Mouse (Mus musculus) intestine, embryonic 15.5 days (tissue): ENCODE data around the gene B4galnt1. TPM values are rescaled to one million over a fixed set of nuclear protein-coding genes. Genes with fewer than 3 reads are reported as not detected.

ENCODE experiments used
- ATAC-seq: fragments of 200-750 bp; cut with Nextera tagmentation; 2 replicates; pipeline ENCODE4 v1.8.0; 2017; ENCODE audit warnings: moderate TSS enrichment, moderate library complexity
- H3K27ac ChIP-seq: fragments of 300-500 bp; sonication (generic); 2 replicates; pipeline ENCODE4 v1.5.1; 2015; ENCODE audit warnings: mild to moderate bottlenecking, inconsistent platforms
- H3K27me3 ChIP-seq: fragments of 300-500 bp; sonication (generic); replicated peaks from 2 replicates; pipeline ENCODE4 v1.6.1; 2015; ENCODE audit warnings: inconsistent platforms
- H3K36me3 ChIP-seq: fragments of 300-500 bp; sonication (generic); 2 replicates; pipeline ENCODE4 v1.6.1; 2015; ENCODE audit warnings: inconsistent platforms
- H3K4me1 ChIP-seq: fragments of 300-500 bp; sonication (generic); replicated peaks from 2 replicates; pipeline ENCODE4 v1.6.1; 2015; ENCODE audit warnings: inconsistent platforms
- H3K4me2 ChIP-seq: fragments of 300-500 bp; sonication (generic); replicated peaks from 2 replicates; pipeline ENCODE4 v1.6.1; 2015; ENCODE audit warnings: mild to moderate bottlenecking, inconsistent platforms
- H3K4me3 ChIP-seq: fragments of 300-500 bp; sonication (generic); replicated peaks from 2 replicates; pipeline ENCODE4 v1.5.1; 2015; ENCODE audit warnings: inconsistent platforms
- H3K9ac ChIP-seq: fragments of 300-500 bp; sonication (generic); 2 replicates; pipeline ENCODE4 v1.6.1; 2015; ENCODE audit warnings: inconsistent platforms
- H3K9me3 ChIP-seq: fragments of 300-500 bp; sonication (generic); 2 replicates; pipeline ENCODE4 v1.6.1; 2016; ENCODE audit warnings: inconsistent platforms
- WGBS: fragments of 180-500 bp; shearing (Covaris S2); methylation state at CpG from one replicate; pipeline ENCODE4 v1.1.7; 2015; 5-methylcytosine and 5-hydroxymethylcytosine counted together
- polyA plus RNA-seq: library from polyadenylated mRNA; unstranded; fragments of >200 nt; fragmentation: Nextera tagmentation; extraction: Ambion mirVana; gene quantifications from 2 replicates; pipeline ENCODE4 v1.2.1, GENCODE M21; 2015

The B4galnt1 gene
- polyA plus RNA-seq, 1 experiment from 2014 or later = 52.5 TPM

GRCm38 (mm10) chr10:127176228-127176627 is 11.2 kb downstream of the B4galnt1 start:
- H3K27ac ChIP-seq = no peak overlapping the region
- H3K36me3 ChIP-seq = no peaks in the 10 kb centered on the region; the same call in 1 of the 2 replicates
- ATAC-seq = no peak
- peaks cover 19% of the 10 kb centered on the region for H3K4me1 ChIP-seq
- no peak overlapping the region for H3K4me3 ChIP-seq
- WGBS = 50% methylated on average over 3 of the region's 3 CpGs
- H3K27me3 ChIP-seq = peaks cover 40% of the 10 kb centered on the region
- no peak overlapping the region for H3K4me2 ChIP-seq
- no peak overlapping the region for H3K9ac ChIP-seq
- no peaks in the 10 kb centered on the region for H3K9me3 ChIP-seq

DNA sequence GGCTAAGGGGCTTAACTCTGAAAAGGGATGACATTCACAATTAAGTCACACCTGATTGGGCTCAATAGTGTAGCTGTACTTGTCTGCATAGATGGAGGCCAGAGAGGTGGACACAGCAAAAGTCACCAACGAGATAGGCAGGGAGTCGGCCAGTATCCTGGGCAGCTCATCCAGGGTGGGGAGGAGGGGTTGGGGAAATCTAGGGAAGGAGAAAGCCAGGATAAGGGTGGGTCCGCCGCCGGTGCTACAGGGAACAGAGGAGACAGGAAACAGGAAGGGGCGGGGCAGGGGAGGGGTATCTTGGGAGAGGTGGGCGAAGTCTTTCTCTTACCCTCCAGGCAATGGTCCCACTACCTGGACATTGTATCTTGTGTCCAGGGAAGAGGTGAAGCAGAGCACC is 11.7 kb downstream of the B4galnt1 start:
- no peak for ATAC-seq
- H3K36me3 ChIP-seq = no peaks in the 10 kb centered on the region; the same call in 1 of the 2 replicates
- H3K27me3 ChIP-seq = peaks cover 42% of the 10 kb centered on the region
- no peak overlapping the region for H3K9ac ChIP-seq
- no peak overlapping the region; the same call in 1 of the 2 replicates for H3K4me2 ChIP-seq
- 7% methylated on average over 7 of the region's 7 CpGs for WGBS
- no peaks in the 10 kb centered on the region for H3K9me3 ChIP-seq
- H3K4me3 ChIP-seq = no peak overlapping the region
- peaks cover 19% of the 10 kb centered on the region for H3K4me1 ChIP-seq
- H3K27ac ChIP-seq = no peak overlapping the region

- Histone ChIP-seq H3K27me3 (peaks cover 42% of the 10 kb centered on the region), H3K9ac (no peak overlapping the region), H3K4me3 (0 out of 2 replicates have a peak overlapping the region, but pooled peaks have one; percentile 28), H3K9me3 (no peaks in the 10 kb centered on the region), H3K4me1 (peaks cover 19% of the 10 kb centered on the region), H3K36me3 (no peaks in the 10 kb centered on the region), H3K27ac (no peak overlapping the region), H3K4me2 (peak overlapping the region; percentile 73)
- no peak for ATAC-seq
- WGBS = 21% methylated on average over 9 of the region's 9 CpGs
Observed at GRCm38 (mm10) chr10:127177235-127177634, 12.2 kb downstream of the B4galnt1 start.

GRCm38 (mm10) chr10:127177719-127178118 is 12.7 kb downstream of the B4galnt1 start:
- 2% methylated on average over 23 of the region's 23 CpGs for WGBS
- H3K4me2 ChIP-seq = peak overlapping the region; percentile 73
- peaks cover 19% of the 10 kb centered on the region for H3K4me1 ChIP-seq
- ATAC-seq = peak; percentile 52
- peaks cover 42% of the 10 kb centered on the region for H3K27me3 ChIP-seq
- H3K27ac ChIP-seq = no peak overlapping the region
- H3K9ac ChIP-seq = no peak overlapping the region
- no peaks in the 10 kb centered on the region for H3K9me3 ChIP-seq
- peak overlapping the region; percentile 28 for H3K4me3 ChIP-seq
- H3K36me3 ChIP-seq = no peaks in the 10 kb centered on the region

- 5% methylated on average over 41 of the region's 41 CpGs for WGBS
- Histone ChIP-seq H3K4me3 (peak overlapping the region; percentile 28; the same call in 1 of the 2 replicates), H3K9ac (no peak overlapping the region), H3K36me3 (no peaks in the 10 kb centered on the region), H3K27ac (no peak overlapping the region), H3K4me2 (peak overlapping the region; percentile 73), H3K4me1 (peaks cover 24% of the 10 kb centered on the region), H3K9me3 (no peaks in the 10 kb centered on the region), H3K27me3 (peaks cover 42% of the 10 kb centered on the region)
- ATAC-seq = no peak
Observed at GRCm38 (mm10) chr10:127178286-127179027, 13.4 kb downstream of the B4galnt1 start.

DNA sequence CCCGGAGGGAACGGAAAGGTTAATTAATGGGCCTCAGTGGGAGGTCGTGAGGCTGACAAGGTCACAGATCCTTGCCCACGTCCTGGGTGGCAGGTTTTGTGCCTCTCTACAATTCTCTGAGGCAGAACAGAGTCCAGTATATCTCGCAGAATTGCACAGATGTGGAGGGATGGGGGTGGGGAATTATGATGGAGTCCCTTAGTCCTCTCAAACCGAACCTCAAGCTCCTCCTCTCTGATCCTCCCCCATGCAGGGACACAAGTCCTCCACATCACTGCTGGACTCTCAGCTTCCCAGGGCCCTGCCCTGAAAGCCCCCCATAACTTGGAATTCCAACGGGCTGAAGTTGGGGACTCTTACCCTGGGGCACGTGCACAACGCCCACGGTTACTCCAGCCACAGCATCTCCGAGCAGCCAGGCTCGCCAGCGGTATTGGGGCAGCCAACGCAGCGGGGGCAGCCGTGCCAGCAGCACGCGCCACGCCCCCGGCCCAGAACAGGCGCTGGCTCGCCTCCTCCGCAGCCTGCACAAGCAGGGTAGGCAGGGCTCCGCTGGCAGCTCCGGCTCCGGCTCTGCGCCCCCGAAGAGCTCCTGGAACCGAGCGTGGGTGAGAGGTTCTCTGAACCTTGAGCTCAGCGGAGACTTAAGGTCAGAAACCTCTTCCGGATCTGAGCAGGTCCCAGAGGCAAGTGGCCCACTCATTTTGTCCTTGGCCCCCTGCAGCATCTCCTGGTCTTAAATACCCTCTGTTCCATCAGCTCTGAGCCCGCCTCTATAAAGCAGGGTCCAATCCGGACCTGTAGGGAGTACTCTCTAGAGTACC is 15.1 kb downstream of the B4galnt1 start, which contains the start of gene Slc26a10:
Slc26a10 (minus strand) TSS at position 775 of the 824 bp plus-strand sequence.
- Histone ChIP-seq H3K36me3 (no peaks in the 10 kb centered on the region), H3K9me3 (no peaks in the 10 kb centered on the region), H3K27ac (no peak within 1 kb of the TSS), H3K9ac (no peak within 1 kb of the TSS), H3K4me3 (peak within 1 kb of the TSS; percentile 19; the same call in 1 of the 2 replicates), H3K27me3 (peaks cover 42% of the 10 kb centered on the region), H3K4me2 (peak within 1 kb of the TSS; percentile 49), H3K4me1 (peaks cover 31% of the 10 kb centered on the region)
- ATAC-seq = peak; percentile 28; the same call in 1 of the 2 replicates
- 5% methylated on average over 34 of the region's 34 CpGs for WGBS

DNA sequence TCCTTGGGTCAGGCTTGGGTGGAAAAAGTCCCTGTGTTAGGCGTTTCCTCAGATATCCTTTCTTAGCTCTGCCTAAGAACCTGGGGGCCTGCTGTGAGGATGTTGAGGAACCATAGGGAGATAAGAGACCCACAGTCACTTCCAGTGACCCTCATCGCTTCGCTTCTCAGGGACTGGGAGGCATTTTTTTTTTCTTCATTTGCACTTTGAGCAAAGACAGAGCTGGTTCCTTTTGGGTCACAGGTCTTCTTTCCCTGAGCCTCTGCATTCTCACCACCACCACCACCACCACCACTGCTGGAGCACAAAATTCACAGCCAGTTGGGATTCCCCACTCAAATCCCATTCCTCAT is 15.6 kb downstream of the B4galnt1 start:
- H3K9ac ChIP-seq = no peak overlapping the region
- WGBS = 27% methylated on average over 3 of the region's 3 CpGs
- no peaks in the 10 kb centered on the region for H3K36me3 ChIP-seq
- no peaks in the 10 kb centered on the region for H3K9me3 ChIP-seq
- no peak overlapping the region for H3K4me2 ChIP-seq
- H3K4me1 ChIP-seq = peaks cover 31% of the 10 kb centered on the region
- no peak overlapping the region for H3K27ac ChIP-seq
- ATAC-seq = no peak
- H3K27me3 ChIP-seq = peaks cover 42% of the 10 kb centered on the region
- H3K4me3 ChIP-seq = no peak overlapping the region

DNA sequence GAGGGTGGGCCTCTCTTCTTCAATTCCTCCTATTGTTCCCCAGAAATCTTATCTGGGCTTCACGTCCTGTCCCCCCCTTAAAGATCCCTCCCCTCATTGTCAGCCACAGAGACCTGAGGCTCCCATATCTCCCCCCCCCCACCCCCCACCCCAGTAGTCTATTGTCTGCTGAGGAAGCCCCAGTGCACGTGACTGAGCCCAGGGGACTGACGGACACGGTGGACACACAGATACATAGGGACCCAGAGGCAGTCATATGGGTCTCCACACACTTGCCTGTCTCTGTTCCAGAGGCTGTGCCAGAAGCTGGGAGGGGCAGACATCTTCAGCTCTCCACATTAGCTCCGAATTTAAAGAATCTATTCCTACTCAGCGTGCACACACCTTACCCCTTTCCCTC is 16.5 kb downstream of the B4galnt1 start:
- Histone ChIP-seq H3K36me3 (no peaks in the 10 kb centered on the region; the same call in 1 of the 2 replicates), H3K4me1 (peaks cover 31% of the 10 kb centered on the region), H3K27ac (no peak overlapping the region), H3K9me3 (no peaks in the 10 kb centered on the region), H3K27me3 (peaks cover 42% of the 10 kb centered on the region), H3K9ac (no peak overlapping the region), H3K4me2 (no peak overlapping the region), H3K4me3 (no peak overlapping the region)
- WGBS = 69% methylated on average over 6 of the region's 6 CpGs
- ATAC-seq = no peak

- Histone ChIP-seq H3K9ac (no peak overlapping the region), H3K4me1 (peaks cover 30% of the 10 kb centered on the region), H3K4me3 (no peak overlapping the region), H3K27me3 (peaks cover 37% of the 10 kb centered on the region), H3K9me3 (no peaks in the 10 kb centered on the region), H3K36me3 (no peaks in the 10 kb centered on the region; the same call in 1 of the 2 replicates), H3K4me2 (no peak overlapping the region), H3K27ac (no peak overlapping the region)
- WGBS = 89% methylated on average over 4 of the region's 4 CpGs
- ATAC-seq = no peak
Observed at GRCm38 (mm10) chr10:127182624-127183023, 17.6 kb downstream of the B4galnt1 start.

DNA sequence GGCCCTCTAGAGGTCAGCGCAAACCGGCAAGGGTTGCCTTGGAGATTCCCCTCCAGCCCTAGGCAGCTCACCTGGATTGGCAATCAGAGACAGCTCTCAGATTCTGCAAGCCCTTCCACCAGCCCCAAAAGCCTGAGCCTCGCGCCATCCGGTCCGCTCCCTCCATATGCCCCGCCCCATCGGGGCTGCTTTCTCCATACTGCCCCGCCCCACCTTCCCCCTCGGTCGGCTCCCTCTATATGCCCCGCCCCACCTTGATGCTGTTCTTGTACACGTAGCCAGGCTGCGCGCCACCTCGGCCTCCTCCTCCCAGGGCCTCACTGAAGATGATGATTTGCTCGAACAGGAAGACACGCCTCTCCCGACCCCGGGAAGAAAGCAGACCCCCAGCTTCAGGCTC is 18.7 kb downstream of the B4galnt1 start:
- WGBS = 14% methylated on average over 20 of the region's 20 CpGs
- Histone ChIP-seq H3K9ac (peak overlapping the region; percentile 17; the same call in 1 of the 2 replicates), H3K4me2 (peak overlapping the region; percentile 51), H3K27me3 (peaks cover 26% of the 10 kb centered on the region), H3K4me1 (peaks cover 28% of the 10 kb centered on the region), H3K27ac (no peak overlapping the region), H3K9me3 (no peaks in the 10 kb centered on the region), H3K4me3 (0 out of 2 replicates have a peak overlapping the region, but pooled peaks have one; percentile 15), H3K36me3 (no peaks in the 10 kb centered on the region; the same call in 1 of the 2 replicates)
- ATAC-seq = peak; percentile 33

- H3K4me2 ChIP-seq = no peak overlapping the region
- peaks cover 14% of the 10 kb centered on the region for H3K27me3 ChIP-seq
- H3K36me3 ChIP-seq = no peaks in the 10 kb centered on the region; the same call in 1 of the 2 replicates
- H3K4me3 ChIP-seq = no peak overlapping the region
- H3K9me3 ChIP-seq = no peaks in the 10 kb centered on the region
- H3K27ac ChIP-seq = no peak overlapping the region
- ATAC-seq = no peak
- no peak overlapping the region for H3K9ac ChIP-seq
- WGBS = 80% methylated on average over 9 of the region's 9 CpGs
- peaks cover 33% of the 10 kb centered on the region for H3K4me1 ChIP-seq
Observed at GRCm38 (mm10) chr10:127185101-127185500, 20.1 kb downstream of the B4galnt1 start.

DNA sequence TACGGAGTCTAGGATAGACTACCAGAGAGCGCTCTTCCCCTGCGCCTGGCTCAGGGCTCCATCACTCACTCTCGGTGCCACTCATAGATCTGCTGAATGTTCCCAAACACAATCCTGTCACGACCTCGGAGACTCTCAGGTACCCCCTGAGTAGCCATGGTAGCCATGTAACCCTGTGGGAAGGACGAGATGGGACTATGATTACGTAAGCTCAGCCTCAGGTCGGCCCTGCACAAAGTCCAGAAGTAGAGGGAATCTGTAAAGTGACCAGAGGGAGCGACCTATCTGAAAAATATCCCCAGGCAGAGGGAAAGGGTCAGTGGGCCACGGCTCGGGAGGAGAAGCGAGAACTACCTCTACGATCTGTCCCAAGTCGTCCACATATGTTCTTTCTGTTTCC is 20.5 kb downstream of the B4galnt1 start:
- H3K9me3 ChIP-seq = no peaks in the 10 kb centered on the region
- H3K4me1 ChIP-seq = peaks cover 32% of the 10 kb centered on the region
- no peaks in the 10 kb centered on the region; the same call in 1 of the 2 replicates for H3K36me3 ChIP-seq
- H3K27ac ChIP-seq = no peak overlapping the region
- peaks cover 10% of the 10 kb centered on the region for H3K27me3 ChIP-seq
- WGBS = 82% methylated on average over 15 of the region's 15 CpGs
- H3K9ac ChIP-seq = no peak overlapping the region
- no peak for ATAC-seq
- H3K4me2 ChIP-seq = no peak overlapping the region
- H3K4me3 ChIP-seq = no peak overlapping the region
